Mouse (Mus musculus) heart, embryonic 15.5 days (tissue): ENCODE measurements around the gene Llcfc1. TPM values are rescaled to one million over a fixed set of nuclear protein-coding genes. Genes with fewer than 3 reads are reported as not detected.

Experiments
- ATAC-seq: fragments of 200-750 bp; cut with Nextera tagmentation; replicated peaks from 2 replicates; pipeline ENCODE4 v1.8.0; 2017; ENCODE audit warnings: low read depth, moderate TSS enrichment; ENCODE audit not compliant: insufficient number of reproducible peaks, insufficient read depth, low FRiP score
- H3K27ac ChIP-seq: fragments of 300-500 bp; sonication (generic); 2 replicates; pipeline ENCODE4 v1.5.1; 2015; ENCODE audit warnings: mild to moderate bottlenecking, inconsistent platforms
- H3K27me3 ChIP-seq: fragments of 300-500 bp; sonication (generic); 2 replicates; pipeline ENCODE4 v1.6.1; 2015; ENCODE audit warnings: inconsistent platforms
- H3K36me3 ChIP-seq: fragments of 300-500 bp; sonication (generic); 2 replicates; pipeline ENCODE4 v1.6.1; 2015; ENCODE audit warnings: mild to moderate bottlenecking, inconsistent platforms
- H3K4me1 ChIP-seq: fragments of 300-500 bp; sonication (generic); replicated peaks from 2 replicates; pipeline ENCODE4 v1.6.1; 2015; ENCODE audit warnings: inconsistent platforms
- H3K4me2 ChIP-seq: fragments of 300-500 bp; sonication (generic); 2 replicates; pipeline ENCODE4 v1.6.1; 2015; ENCODE audit warnings: inconsistent platforms, mild to moderate bottlenecking, moderate library complexity
- H3K4me3 ChIP-seq: fragments of 300-500 bp; sonication (generic); 2 replicates; pipeline ENCODE4 v1.5.1; 2015; ENCODE audit warnings: mild to moderate bottlenecking, inconsistent platforms
- H3K9ac ChIP-seq: fragments of 300-500 bp; sonication (generic); 2 replicates; pipeline ENCODE4 v1.6.1; 2015; ENCODE audit warnings: mild to moderate bottlenecking, inconsistent platforms
- H3K9me3 ChIP-seq: fragments of 300-500 bp; sonication (generic); replicated peaks from 2 replicates; pipeline ENCODE4 v1.6.1; 2016; ENCODE audit warnings: inconsistent platforms
- WGBS: fragments of 180-500 bp; shearing (Covaris S2); methylation state at CpG from one replicate; pipeline ENCODE4 v1.1.7; 2015; ENCODE audit warnings: mixed read lengths; 5-methylcytosine and 5-hydroxymethylcytosine counted together
- polyA plus RNA-seq: library from polyadenylated mRNA; unstranded; fragments of >200 nt; fragmentation: Nextera tagmentation; extraction: Ambion mirVana; gene quantifications from 2 replicates; pipeline ENCODE4 v1.2.1, GENCODE M21; 2015

Gene Llcfc1
- polyA plus RNA-seq = not detected in 2 replicates

GRCm38 (mm10) chr6:41684131-41684530, at the start of gene Llcfc1:
TSS of gene Llcfc1 (plus strand) at chr6:41684431.
- no peaks in the 10 kb centered on the region for H3K9me3 ChIP-seq
- H3K27ac ChIP-seq = no peak within 1 kb of the TSS
- H3K4me1 ChIP-seq = no peaks in the 10 kb centered on the region
- no peaks in the 10 kb centered on the region for H3K27me3 ChIP-seq
- H3K9ac ChIP-seq = no peak within 1 kb of the TSS
- WGBS = 85% methylated on average over 2 of the region's 2 CpGs
- H3K4me3 ChIP-seq = no peak within 1 kb of the TSS
- ATAC-seq = no peak
- no peaks in the 10 kb centered on the region for H3K36me3 ChIP-seq
- H3K4me2 ChIP-seq = no peak within 1 kb of the TSS

- Histone ChIP-seq H3K27ac (no peak overlapping the region), H3K9me3 (no peaks in the 10 kb centered on the region), H3K4me1 (no peaks in the 10 kb centered on the region), H3K9ac (no peak overlapping the region), H3K4me2 (no peak overlapping the region), H3K4me3 (no peak overlapping the region), H3K27me3 (no peaks in the 10 kb centered on the region), H3K36me3 (no peaks in the 10 kb centered on the region)
- WGBS = 35% methylated on average over 1 of the region's 1 CpGs
- no peak for ATAC-seq
These were observed 49.0 kb upstream of the Llcfc1 start for GRCm38 (mm10) chr6:41635211-41635610.

- no peak for ATAC-seq
- WGBS = 19% methylated on average over 5 of the region's 5 CpGs
These were observed 48.1 kb upstream of the Llcfc1 start, which contains the start of gene Trpv6 for GRCm38 (mm10) chr6:41636178-41636577. TSS of gene Trpv6 (minus strand) at chr6:41636405.

GRCm38 (mm10) chr6:41637393-41637792, 46.8 kb upstream of the Llcfc1 start:
- Histone ChIP-seq H3K9me3 (no peaks in the 10 kb centered on the region), H3K4me1 (no peaks in the 10 kb centered on the region), H3K27ac (no peak overlapping the region), H3K4me3 (no peak overlapping the region), H3K36me3 (no peaks in the 10 kb centered on the region), H3K9ac (no peak overlapping the region), H3K4me2 (no peak overlapping the region), H3K27me3 (no peaks in the 10 kb centered on the region)
- 20% methylated on average over 1 of the region's 1 CpGs for WGBS
- ATAC-seq = no peak

More at GRCm38 (mm10) chr6:41636178-41636577, 48.1 kb upstream of the Llcfc1 start, which contains the start of gene Trpv6:
- Histone ChIP-seq H3K27me3 (no peaks in the 10 kb centered on the region), H3K36me3 (no peaks in the 10 kb centered on the region), H3K4me1 (no peaks in the 10 kb centered on the region), H3K4me3 (no peak within 1 kb of the TSS), H3K9me3 (no peaks in the 10 kb centered on the region), H3K4me2 (no peak within 1 kb of the TSS), H3K9ac (no peak within 1 kb of the TSS), H3K27ac (no peak within 1 kb of the TSS)

- WGBS = 64% methylated on average over 6 of the region's 6 CpGs
- ATAC-seq = no peak
These were observed 46.2 kb upstream of the Llcfc1 start for GRCm38 (mm10) chr6:41637927-41638506.

GRCm38 (mm10) chr6:41640449-41640848, 43.8 kb upstream of the Llcfc1 start:
- Histone ChIP-seq H3K4me3 (no peak overlapping the region), H3K4me2 (no peak overlapping the region), H3K9ac (no peak overlapping the region), H3K27me3 (no peaks in the 10 kb centered on the region), H3K36me3 (no peaks in the 10 kb centered on the region), H3K4me1 (no peaks in the 10 kb centered on the region), H3K9me3 (no peaks in the 10 kb centered on the region), H3K27ac (no peak overlapping the region)
- no peak for ATAC-seq
- 69% methylated on average over 3 of the region's 3 CpGs for WGBS

More at GRCm38 (mm10) chr6:41637927-41638506, 46.2 kb upstream of the Llcfc1 start:
- Histone ChIP-seq H3K9ac (no peak overlapping the region), H3K9me3 (no peaks in the 10 kb centered on the region), H3K27me3 (no peaks in the 10 kb centered on the region), H3K4me1 (no peaks in the 10 kb centered on the region), H3K4me3 (no peak overlapping the region), H3K4me2 (no peak overlapping the region), H3K36me3 (no peaks in the 10 kb centered on the region), H3K27ac (no peak overlapping the region)

DNA sequence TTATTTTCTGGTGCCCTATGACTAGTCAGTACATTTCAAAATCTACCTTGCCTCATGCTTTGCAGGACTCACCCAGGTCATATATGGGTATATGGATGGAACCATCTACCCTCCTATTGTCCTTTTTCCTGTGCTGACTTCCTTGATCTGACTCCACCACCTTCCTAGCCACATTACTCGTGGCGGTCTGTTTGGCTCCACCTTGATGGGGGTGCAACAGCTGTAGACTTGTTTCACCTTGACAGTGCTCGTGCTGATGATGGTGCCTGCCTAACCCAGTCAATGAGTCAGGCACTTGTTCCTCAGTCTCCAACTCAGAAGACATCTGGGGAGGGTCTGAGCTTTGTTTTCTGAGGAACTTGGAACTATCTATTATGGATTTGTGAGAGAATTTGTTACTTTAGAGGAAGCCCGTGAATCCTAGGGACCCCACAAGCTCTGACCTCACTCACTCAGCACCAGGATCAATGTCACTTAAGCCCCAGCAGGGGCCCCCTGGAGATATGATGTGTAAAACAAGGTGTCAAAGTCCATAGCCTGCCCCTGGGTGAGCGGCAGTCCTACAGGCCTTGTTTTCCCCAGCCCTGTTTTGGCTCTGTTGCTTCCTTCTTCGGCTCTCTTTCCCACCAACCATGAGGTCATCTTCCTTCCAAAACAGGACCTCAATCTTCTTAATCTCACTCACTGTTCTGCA, 42.9 kb upstream of the Llcfc1 start:
- no peaks in the 10 kb centered on the region for H3K4me1 ChIP-seq
- H3K9ac ChIP-seq = no peak overlapping the region
- H3K36me3 ChIP-seq = no peaks in the 10 kb centered on the region
- WGBS = 50% methylated on average over 6 of the region's 6 CpGs
- no peaks in the 10 kb centered on the region for H3K9me3 ChIP-seq
- no peak overlapping the region for H3K4me3 ChIP-seq
- H3K27ac ChIP-seq = no peak overlapping the region
- no peak for ATAC-seq
- H3K27me3 ChIP-seq = no peaks in the 10 kb centered on the region
- no peak overlapping the region for H3K4me2 ChIP-seq

GRCm38 (mm10) chr6:41642765-41643164, 41.5 kb upstream of the Llcfc1 start:
- H3K36me3 ChIP-seq = no peaks in the 10 kb centered on the region
- no peaks in the 10 kb centered on the region for H3K27me3 ChIP-seq
- WGBS = 82% methylated on average over 4 of the region's 4 CpGs
- H3K4me1 ChIP-seq = no peaks in the 10 kb centered on the region
- ATAC-seq = no peak
- H3K27ac ChIP-seq = no peak overlapping the region
- no peak overlapping the region for H3K4me2 ChIP-seq
- H3K9me3 ChIP-seq = no peaks in the 10 kb centered on the region
- H3K9ac ChIP-seq = no peak overlapping the region
- no peak overlapping the region for H3K4me3 ChIP-seq

DNA sequence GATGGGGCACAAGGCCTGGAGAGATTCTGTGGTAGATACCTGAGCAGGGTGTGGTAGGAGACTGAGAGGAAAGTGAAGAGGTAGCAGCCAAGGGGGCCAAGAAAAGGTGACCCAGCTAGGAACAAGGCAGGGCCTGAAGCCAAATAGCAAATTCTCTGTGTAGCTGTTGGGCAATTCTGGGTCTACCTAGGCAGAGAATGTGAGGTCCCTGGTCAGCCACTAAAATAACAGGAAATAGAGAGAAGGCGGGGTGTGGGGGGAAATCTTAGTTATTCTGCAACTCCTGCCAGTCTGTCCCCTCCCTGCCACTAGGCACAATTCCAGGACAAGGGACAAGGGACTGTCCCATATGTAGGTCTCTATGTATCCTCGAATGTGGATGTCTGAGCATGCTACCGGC, 41.0 kb upstream of the Llcfc1 start:
- Histone ChIP-seq H3K9ac (no peak overlapping the region), H3K36me3 (no peaks in the 10 kb centered on the region), H3K27me3 (no peaks in the 10 kb centered on the region), H3K4me1 (no peaks in the 10 kb centered on the region), H3K4me3 (no peak overlapping the region), H3K4me2 (no peak overlapping the region), H3K9me3 (no peaks in the 10 kb centered on the region), H3K27ac (no peak overlapping the region)
- 88% methylated on average over 3 of the region's 3 CpGs for WGBS
- ATAC-seq = no peak

DNA sequence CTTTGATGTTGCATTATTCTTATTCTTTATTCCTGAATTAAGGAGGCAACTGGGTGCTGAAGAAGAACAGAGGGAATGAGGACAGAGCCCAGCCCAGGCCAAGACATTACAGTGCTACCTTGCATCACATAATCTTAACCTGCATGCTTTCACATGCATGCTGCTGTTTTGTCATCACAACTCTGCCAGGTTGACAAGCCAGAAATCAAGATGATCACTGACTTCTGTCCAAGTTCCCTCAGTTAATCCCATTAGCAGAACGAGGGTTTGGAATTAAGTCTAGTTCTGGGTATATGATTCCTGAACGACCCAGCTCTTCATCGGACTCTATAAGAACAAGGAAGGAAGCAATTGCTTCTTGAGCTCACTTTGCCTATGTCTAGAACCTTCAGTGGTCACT, 38.0 kb upstream of the Llcfc1 start:
- no peak overlapping the region for H3K27ac ChIP-seq
- no peaks in the 10 kb centered on the region for H3K36me3 ChIP-seq
- no peak overlapping the region for H3K9ac ChIP-seq
- H3K9me3 ChIP-seq = no peaks in the 10 kb centered on the region
- no peak overlapping the region for H3K4me2 ChIP-seq
- 75% methylated on average over 3 of the region's 3 CpGs for WGBS
- H3K27me3 ChIP-seq = no peaks in the 10 kb centered on the region
- H3K4me1 ChIP-seq = no peaks in the 10 kb centered on the region
- no peak overlapping the region for H3K4me3 ChIP-seq
- no peak for ATAC-seq

DNA sequence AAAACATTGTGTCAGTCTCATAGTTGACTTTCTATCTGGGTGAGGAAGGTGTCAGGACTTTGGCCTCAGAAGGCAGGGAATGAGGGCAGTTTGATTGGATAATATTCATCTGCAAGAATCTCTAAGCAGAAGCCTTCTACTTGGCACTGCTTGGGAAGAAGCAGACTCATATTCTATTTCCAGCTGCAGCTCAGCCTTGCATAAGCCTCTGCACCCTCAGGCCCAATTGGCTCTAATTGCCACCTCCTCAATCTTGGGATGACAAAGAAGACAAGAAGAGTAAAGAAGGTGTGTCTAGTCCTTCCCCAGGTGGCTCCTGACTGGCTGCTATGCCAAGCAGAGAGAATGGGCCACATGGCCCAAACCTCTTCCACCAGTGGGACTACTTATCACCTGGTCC, 37.6 kb upstream of the Llcfc1 start:
- Histone ChIP-seq H3K27me3 (no peaks in the 10 kb centered on the region), H3K4me2 (no peak overlapping the region), H3K4me1 (no peaks in the 10 kb centered on the region), H3K4me3 (no peak overlapping the region), H3K9me3 (no peaks in the 10 kb centered on the region), H3K27ac (no peak overlapping the region), H3K9ac (no peak overlapping the region), H3K36me3 (no peaks in the 10 kb centered on the region)
- no peak for ATAC-seq

GRCm38 (mm10) chr6:41653173-41653572, 31.1 kb upstream of the Llcfc1 start:
- no peak for ATAC-seq
- Histone ChIP-seq H3K27me3 (no peaks in the 10 kb centered on the region), H3K9ac (no peak overlapping the region), H3K4me1 (no peaks in the 10 kb centered on the region), H3K4me2 (no peak overlapping the region), H3K36me3 (no peaks in the 10 kb centered on the region), H3K9me3 (no peaks in the 10 kb centered on the region), H3K4me3 (no peak overlapping the region), H3K27ac (no peak overlapping the region)
- 88% methylated on average over 5 of the region's 5 CpGs for WGBS
